In the genomic region with DNA sequence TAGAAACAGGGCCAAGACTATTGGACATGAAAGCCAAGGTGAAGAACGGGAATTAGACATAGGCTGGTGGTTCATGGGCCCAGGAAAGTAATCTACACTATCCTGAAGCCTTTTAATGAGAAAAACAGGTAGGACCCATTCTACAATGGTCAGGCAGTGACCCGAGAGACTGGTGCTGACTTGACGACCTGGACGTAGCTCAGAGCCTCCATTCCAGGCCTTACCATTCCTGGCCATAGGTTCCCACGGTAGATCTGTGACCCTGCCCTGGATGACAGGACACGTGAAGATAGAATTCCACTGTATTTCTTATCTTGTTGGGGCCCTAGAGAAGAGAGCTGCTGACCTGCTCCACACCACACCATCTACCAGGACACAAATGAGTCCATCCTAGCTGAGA, we compare ENCODE assay signal across 15 mouse cellular contexts. TPM values are rescaled to one million over a fixed set of nuclear protein-coding genes. Genes with fewer than 3 reads are reported as not detected.
DNase-seq lines count a peak whose midpoint lies in the region; ATAC-seq and TF ChIP-seq lines count a peak whose summit lies in the region.
"Had no signal": no experiment of that assay in that cellular context is flagged by ENCODE, and none has a peak within 500 bp of the region (broad histone marks: within the 10 kb centered on the region; RNA-seq: fewer than 3 reads in every experiment).

No protein-coding gene starts in this region.

- no peak overlapping the region for H3K4me2 ChIP-seq in lung, embryonic 14.5 days
- no peak overlapping the region for H3K4me2 ChIP-seq in forebrain, embryonic 15.5 days (replicated peaks)
- H3K4me2 ChIP-seq in midbrain, embryonic 13.5 days (replicated peaks): no peak overlapping the region
- H3K4me2 ChIP-seq: limb, embryonic 15.5 days had no signal

- no peaks in the 10 kb centered on the region for H3K27me3 ChIP-seq in heart, adult 2 months (ENCODE audit: control insufficient read depth, insufficient read depth, low read length)
- no peaks in the 10 kb centered on the region for H3K27me3 ChIP-seq in lung, embryonic 14.5 days (ENCODE audit: insufficient read depth, low read length)
- H3K27me3 ChIP-seq in forebrain, embryonic 15.5 days: no peaks in the 10 kb centered on the region
- no peaks in the 10 kb centered on the region for H3K27me3 ChIP-seq in midbrain, embryonic 13.5 days

- DNase-seq in heart, adult 2 months: no peak
- DNase-seq in heart, postnatal 25 days (ENCODE audit: low spot score): no peak
- DNase-seq in lung, embryonic 14.5 days: no peak
- no peak for DNase-seq in lung, postnatal 25 days (ENCODE audit: low spot score)
- DNase-seq in retina, embryonic 14.5 days (ENCODE audit: low spot score): no peak
- no peak for DNase-seq in MN1 (ENCODE audit: low spot score)
- DNase-seq: adrenal gland, postnatal 25 days; cerebellum, adult 9-11 months; gastrocnemius, postnatal 14 days; right cerebral cortex, postnatal 25 days; thymus, adult 2 months had no signal

- no peak for ATAC-seq in lung, embryonic 14.5 days (ENCODE audit: insufficient read depth)
- ATAC-seq in forebrain, embryonic 15.5 days (replicated peaks): no peak
- no peak for ATAC-seq in midbrain, embryonic 13.5 days

- H3K79me2 ChIP-seq in heart, adult 2 months (replicated peaks; ENCODE audit: control insufficient read depth, insufficient read depth, low read length): 0 out of 2 replicates have a peak, but pooled peaks cover 1% of the 10 kb centered on the region

- no peaks in the 10 kb centered on the region for H3K9me3 ChIP-seq in lung, embryonic 14.5 days (ENCODE audit: low read depth, low read length)
- H3K9me3 ChIP-seq in forebrain, embryonic 15.5 days: no peaks in the 10 kb centered on the region
- H3K9me3 ChIP-seq in midbrain, embryonic 13.5 days: no peaks in the 10 kb centered on the region
- H3K9me3 ChIP-seq: limb, embryonic 15.5 days had no signal

- WGBS in heart, adult 2 months: 37% methylated on average over 6 of the region's 6 CpGs
- WGBS in lung, embryonic 14.5 days: 70% methylated on average over 6 of the region's 6 CpGs
- 80% methylated on average over 6 of the region's 6 CpGs for WGBS in forebrain, embryonic 15.5 days
- WGBS in midbrain, embryonic 13.5 days: 76% methylated on average over 6 of the region's 6 CpGs

- no peak for TF ChIP-seq EP300 in heart, adult 2 months (IDR thresholded peaks at IDR 0.05; ENCODE audit: insufficient read depth, low read depth, low read length)

- no peak for TF ChIP-seq CTCF in heart, adult 2 months (IDR thresholded peaks at IDR 0.05)
- TF ChIP-seq CTCF in lung, embryonic 14.5 days (IDR thresholded peaks at IDR 0.05; ENCODE audit: low read depth): no peak

- no peak overlapping the region for H3K9ac ChIP-seq in heart, adult 2 months (ENCODE audit: low read depth, low read length)
- H3K9ac ChIP-seq in lung, embryonic 14.5 days: no peak overlapping the region
- no peak overlapping the region for H3K9ac ChIP-seq in forebrain, embryonic 15.5 days (replicated peaks)
- H3K9ac ChIP-seq in midbrain, embryonic 13.5 days (replicated peaks): no peak overlapping the region
- H3K9ac ChIP-seq: limb, embryonic 15.5 days had no signal

- H3K4me3 ChIP-seq in heart, adult 2 months: no peak overlapping the region
- H3K4me3 ChIP-seq in lung, embryonic 14.5 days (ENCODE audit: low read depth, low read length): no peak overlapping the region
- no peak overlapping the region for H3K4me3 ChIP-seq in forebrain, embryonic 15.5 days
- H3K4me3 ChIP-seq in midbrain, embryonic 13.5 days (replicated peaks): no peak overlapping the region
- H3K4me3 ChIP-seq: limb, embryonic 15.5 days had no signal

- peak overlapping the region; percentile 100 for H3K27ac ChIP-seq in heart, adult 2 months
- H3K27ac ChIP-seq in lung, embryonic 14.5 days (ENCODE audit: low read depth): peak overlapping the region; percentile 58; the same call in 1 of the 2 replicates
- peak overlapping the region; percentile 89 for H3K27ac ChIP-seq in forebrain, embryonic 15.5 days (replicated peaks)
- H3K27ac ChIP-seq in midbrain, embryonic 13.5 days: peak overlapping the region; percentile 88

- intact Hi-C loops in heart, adult 2 months (cut with DNase I): loop anchor here (2.0 kb wide), 1 partner anchor 19 kb away; no protein-coding TSS in a partner anchor
- intact Hi-C loops in heart, postnatal 25 days (cut with DNase I): loop anchor here (2.0 kb wide), 1 partner anchor 17 kb away; no protein-coding TSS in a partner anchor

- H3K4me1 ChIP-seq in heart, adult 2 months (ENCODE audit: control insufficient read depth, insufficient read depth, low read length): peaks cover 14% of the 10 kb centered on the region
- H3K4me1 ChIP-seq in lung, embryonic 14.5 days (ENCODE audit: insufficient read depth): peaks cover 27% of the 10 kb centered on the region
- H3K4me1 ChIP-seq in forebrain, embryonic 15.5 days: peaks cover 42% of the 10 kb centered on the region
- peaks cover 47% of the 10 kb centered on the region for H3K4me1 ChIP-seq in midbrain, embryonic 13.5 days (replicated peaks)

- TF ChIP-seq POLR2A in heart, adult 2 months (IDR thresholded peaks at IDR 0.05; ENCODE audit: insufficient read depth, low read depth, low read length): no peak

- no peaks in the 10 kb centered on the region for H3K36me3 ChIP-seq in heart, adult 2 months (ENCODE audit: control insufficient read depth, insufficient read depth, low read length)
- H3K36me3 ChIP-seq in lung, embryonic 14.5 days (ENCODE audit: insufficient read depth): peaks cover 55% of the 10 kb centered on the region
- peaks cover 42% of the 10 kb centered on the region for H3K36me3 ChIP-seq in forebrain, embryonic 15.5 days
- peaks cover 51% of the 10 kb centered on the region for H3K36me3 ChIP-seq in midbrain, embryonic 13.5 days

RNA-seq across cellular contexts. Expression of a gene that starts 1.7 kb away (rescaled TPM):
- 1,000 to 10,000 TPM; 1,390 to 1,660 TPM for total RNA-seq in heart, adult 2 months (2021)
- polyA plus RNA-seq in heart, adult 2 months (2012; rRNA removed): 3,159 and 3,188 TPM in 2 replicates
- total RNA-seq in heart, postnatal 25 days (2021): 1,000 to 10,000 TPM; 1,410 to 1,505 TPM
- 266 and 273 TPM in 2 replicates for polyA plus RNA-seq in lung, embryonic 14.5 days (2014; fragmentation: Nextera tagmentation; extraction: Ambion mirVana)
- 407 and 414 TPM in 2 replicates for polyA plus RNA-seq in forebrain, embryonic 15.5 days (2015; fragmentation: Nextera tagmentation; extraction: Ambion mirVana)
- polyA plus RNA-seq in midbrain, embryonic 13.5 days (2015; fragmentation: Nextera tagmentation; extraction: Ambion mirVana): 360 TPM in 2 replicates

RNA-seq across cellular contexts. Expression of a gene that starts 7.8 kb away (rescaled TPM):
- 100 to 1,000 TPM; 194 to 200 TPM for total RNA-seq in heart, adult 2 months (2021)
- polyA plus RNA-seq in heart, adult 2 months (2012; rRNA removed): 429 and 531 TPM in 2 replicates
- 100 to 1,000 TPM; 178 to 211 TPM for total RNA-seq in heart, postnatal 25 days (2021)
- polyA plus RNA-seq in lung, embryonic 14.5 days (2014; fragmentation: Nextera tagmentation; extraction: Ambion mirVana): 237 and 267 TPM in 2 replicates
- polyA plus RNA-seq in forebrain, embryonic 15.5 days (2015; fragmentation: Nextera tagmentation; extraction: Ambion mirVana): 29.1 and 31.5 TPM in 2 replicates
- 31.0 and 35.1 TPM in 2 replicates for polyA plus RNA-seq in midbrain, embryonic 13.5 days (2015; fragmentation: Nextera tagmentation; extraction: Ambion mirVana)

RNA-seq across cellular contexts. Expression of a gene that starts 17.9 kb away (rescaled TPM):
- under 1 TPM; 0.34 to 0.52 TPM for total RNA-seq in heart, adult 2 months (2021)
- polyA plus RNA-seq in heart, adult 2 months (2012; rRNA removed): 0.45 and 0.67 TPM in 2 replicates
- total RNA-seq in heart, postnatal 25 days (2021): under 1 TPM; 0.61 to 0.83 TPM
- polyA plus RNA-seq in lung, embryonic 14.5 days (2014; fragmentation: Nextera tagmentation; extraction: Ambion mirVana): 35.1 and 35.4 TPM in 2 replicates
- polyA plus RNA-seq in forebrain, embryonic 15.5 days (2015; fragmentation: Nextera tagmentation; extraction: Ambion mirVana): 22.6 and 24.9 TPM in 2 replicates
- 21.3 and 21.6 TPM in 2 replicates for polyA plus RNA-seq in midbrain, embryonic 13.5 days (2015; fragmentation: Nextera tagmentation; extraction: Ambion mirVana)

RNA-seq across cellular contexts. Expression of a gene that starts 40.2 kb away (rescaled TPM):
- total RNA-seq in heart, adult 2 months (2021): 10 to 100 TPM; 44.8 to 54.8 TPM
- polyA plus RNA-seq in heart, adult 2 months (2012; rRNA removed): 35.4 and 42.4 TPM in 2 replicates
- total RNA-seq in heart, postnatal 25 days (2021): 10 to 100 TPM; 48.4 to 49.3 TPM
- polyA plus RNA-seq in lung, embryonic 14.5 days (2014; fragmentation: Nextera tagmentation; extraction: Ambion mirVana): 22.8 and 24.1 TPM in 2 replicates
- polyA plus RNA-seq in forebrain, embryonic 15.5 days (2015; fragmentation: Nextera tagmentation; extraction: Ambion mirVana): 15.2 and 17.9 TPM in 2 replicates
- 17.2 and 17.4 TPM in 2 replicates for polyA plus RNA-seq in midbrain, embryonic 13.5 days (2015; fragmentation: Nextera tagmentation; extraction: Ambion mirVana)

RNA-seq across cellular contexts. Expression of a gene that starts 47.4 kb away (rescaled TPM):
- total RNA-seq in heart, adult 2 months (2021): under 1 TPM in 1 of 2 experiments, not detected in 1; 0.18 TPM
- polyA plus RNA-seq in heart, adult 2 months (2012; rRNA removed): 0.41 TPM in 1 of 2 replicates, not detected in the other
- under 1 TPM in 1 of 2 experiments, not detected in 1; 0.17 TPM for total RNA-seq in heart, postnatal 25 days (2021)
- 4.3 and 6.1 TPM in 2 replicates for polyA plus RNA-seq in lung, embryonic 14.5 days (2014; fragmentation: Nextera tagmentation; extraction: Ambion mirVana)
- 38.9 and 41.1 TPM in 2 replicates for polyA plus RNA-seq in forebrain, embryonic 15.5 days (2015; fragmentation: Nextera tagmentation; extraction: Ambion mirVana)
- 24.7 and 30.2 TPM in 2 replicates for polyA plus RNA-seq in midbrain, embryonic 13.5 days (2015; fragmentation: Nextera tagmentation; extraction: Ambion mirVana)
- total RNA-seq: G1E had no signal
- polyA plus RNA-seq: G1E had no signal

Comparison
In these comparisons a context has a peak if more than half of its experiments do, and no peak if none do; other contexts are left out.
1. RNA of a gene that starts 17.9 kb away (polyA plus RNA-seq): 35.1 to 35.4 TPM in lung, embryonic 14.5 days, 22.6 to 24.9 TPM in forebrain, embryonic 15.5 days and 21.3 to 21.6 TPM in midbrain, embryonic 13.5 days; 0.45 to 0.67 TPM in heart, adult 2 months; every median in the first group is over 10 times any median in the second.
2. Peak in every context shown above with its lines, with median percentiles within 50 percentile points of each other: H3K27ac ChIP-seq.